Mouse (Mus musculus) granulocyte monocyte progenitor cell, adult 5-6 weeks (primary cell): ENCODE data around the gene Slc7a8. TPM values are rescaled to one million over a fixed set of nuclear protein-coding genes. Genes with fewer than 3 reads are reported as not detected.
A peak's percentile ranks its signal among the peaks of the same experiment; 100 is the strongest.

Experiments
- ATAC-seq: replicated peaks from 2 replicates; pipeline ENCODE4 v1.8.0; 2016; ENCODE audit warnings: mild to moderate bottlenecking, moderate TSS enrichment, inconsistent platforms; ENCODE audit not compliant: poor library complexity, severe bottlenecking
- total RNA-seq, 2 experiments: library from RNA; stranded (forward) in 1 of 2; stranded (reverse) in 1 of 2; fragments of 200-712, 200-1000 nt in 1 of 2; fragments of >200 nt in 1 of 2; fragmentation: Nextera tagmentation in 1 of 2; gene quantifications; 2 replicates each; pipeline ENCODE4 v1.2.3; 2014 to 2017

Slc7a8 gene
- total RNA-seq, 2 experiments from 2014 or later, result 3.2 to 7.6 TPM

- no peak for ATAC-seq
These were observed 37.3 kb downstream of the Slc7a8 start for GRCm38 (mm10) chr14:54744473-54744872.

GRCm38 (mm10) chr14:54742375-54742774 lies 39.4 kb downstream of the Slc7a8 start:
- no peak for ATAC-seq

- no peak for ATAC-seq
These were observed 40.0 kb downstream of the Slc7a8 start for GRCm38 (mm10) chr14:54741721-54742120.

GRCm38 (mm10) chr14:54737634-54738033 lies 44.1 kb downstream of the Slc7a8 start:
- ATAC-seq, result no peak

- no peak for ATAC-seq
These were observed 44.9 kb downstream of the Slc7a8 start for GRCm38 (mm10) chr14:54736555-54737552.

GRCm38 (mm10) chr14:54735221-54735620 lies 46.5 kb downstream of the Slc7a8 start:
- no peak for ATAC-seq

GRCm38 (mm10) chr14:54734004-54734403 lies 47.7 kb downstream of the Slc7a8 start:
- ATAC-seq, result no peak

GRCm38 (mm10) chr14:54732206-54732605 lies 49.5 kb downstream of the Slc7a8 start:
- no peak for ATAC-seq

- no peak for ATAC-seq
These were observed 51.4 kb downstream of the Slc7a8 start for GRCm38 (mm10) chr14:54730305-54730704.

GRCm38 (mm10) chr14:54728823-54729653 lies 52.7 kb downstream of the Slc7a8 start:
- no peak for ATAC-seq

- no peak for ATAC-seq
These were observed 54.2 kb downstream of the Slc7a8 start for GRCm38 (mm10) chr14:54727565-54727964.

GRCm38 (mm10) chr14:54724049-54724448 lies 57.7 kb downstream of the Slc7a8 start:
- peak; percentile 17; the same call in 1 of the 2 replicates for ATAC-seq

GRCm38 (mm10) chr14:54721711-54722110 lies 60.0 kb downstream of the Slc7a8 start:
- ATAC-seq, result no peak

GRCm38 (mm10) chr14:54720654-54721350 lies 60.9 kb downstream of the Slc7a8 start:
- ATAC-seq, result no peak

GRCm38 (mm10) chr14:54720041-54720440 lies 61.7 kb downstream of the Slc7a8 start:
- no peak for ATAC-seq

- no peak for ATAC-seq
These were observed 66.3 kb downstream of the Slc7a8 start for GRCm38 (mm10) chr14:54715402-54715801.

GRCm38 (mm10) chr14:54714617-54715081 lies 67.1 kb downstream of the Slc7a8 start:
- peak; percentile 43 for ATAC-seq

- ATAC-seq, result peak; percentile 46
These were observed 67.6 kb downstream of the Slc7a8 start for GRCm38 (mm10) chr14:54714121-54714520.

- ATAC-seq, result peak; percentile 59
These were observed 68.9 kb downstream of the Slc7a8 start for GRCm38 (mm10) chr14:54712861-54713260.

GRCm38 (mm10) chr14:54712074-54712473 lies 69.7 kb downstream of the Slc7a8 start, which contains the start of gene Cebpe:
Gene Cebpe (minus strand): TSS chr14:54712174.
- ATAC-seq, result peak; percentile 46
